Comparison of ENCODE assay signal across 8 mouse cellular contexts in genomic region chr15:81190630-81191178, GRCm38 (mm10). TPM values are rescaled to one million over a fixed set of nuclear protein-coding genes. Genes with fewer than 3 reads are reported as not detected.
DNase-seq lines count a peak whose midpoint lies in the region; ATAC-seq and TF ChIP-seq lines count a peak whose summit lies in the region.

Mrtfa (minus strand) TSS chr15:81190757.

- TF ChIP-seq CTCF in CH12.LX (conservative IDR thresholded peaks at IDR 0.05 in 1 of 2, IDR thresholded peaks at IDR 0.05 in 1 of 2; ENCODE audit: low read depth in 2 of 2, low read length in 2 of 2), result no peak

- H3K4me1 ChIP-seq in CH12.LX (ENCODE audit: control insufficient read depth in 1 of 2, insufficient read depth in 2 of 2), result peaks cover 10 to 30% of the 10 kb centered on the region in 2 experiments; a peak in 3 of 4 replicates
- no peaks in the 10 kb centered on the region; the same call in 1 of the 2 replicates for H3K4me1 ChIP-seq in forebrain, embryonic 11.5 days (replicated peaks; ENCODE audit: control insufficient read depth, insufficient read depth, low read length)
- H3K4me1 ChIP-seq in heart, embryonic 16.5 days (ENCODE audit: control insufficient read depth, insufficient read depth, low read length), result peaks cover 17% of the 10 kb centered on the region; the same call in 1 of the 2 replicates
- peaks cover 36% of the 10 kb centered on the region for H3K4me1 ChIP-seq in liver, embryonic 15.5 days (replicated peaks)
- peaks cover 13% of the 10 kb centered on the region for H3K4me1 ChIP-seq in neural tube, embryonic 12.5 days

- H3K9ac ChIP-seq in CH12.LX (ENCODE audit: insufficient read depth, low read depth), result peak within 1 kb of the TSS; percentile 69
- peak within 1 kb of the TSS; percentile 79 for H3K9ac ChIP-seq in forebrain, embryonic 11.5 days (ENCODE audit: low read length)
- peak within 1 kb of the TSS; percentile 95 for H3K9ac ChIP-seq in heart, embryonic 16.5 days (ENCODE audit: low read length)
- peak within 1 kb of the TSS; percentile 74 for H3K9ac ChIP-seq in liver, embryonic 15.5 days
- H3K9ac ChIP-seq in neural tube, embryonic 12.5 days, result peak within 1 kb of the TSS; percentile 90

- H3K4me2 ChIP-seq in CH12.LX (ENCODE audit: insufficient read depth, low read depth, poor library complexity, severe bottlenecking), result peak within 1 kb of the TSS; percentile 79
- peak within 1 kb of the TSS; percentile 72 for H3K4me2 ChIP-seq in forebrain, embryonic 11.5 days (ENCODE audit: low read depth, low read length, severe bottlenecking)
- peak within 1 kb of the TSS; percentile 97 for H3K4me2 ChIP-seq in heart, embryonic 16.5 days (ENCODE audit: low read depth, low read length)
- H3K4me2 ChIP-seq in liver, embryonic 15.5 days, result peak within 1 kb of the TSS; percentile 98
- peak within 1 kb of the TSS; percentile 81 for H3K4me2 ChIP-seq in neural tube, embryonic 12.5 days (replicated peaks)

- DNase-seq in CH12.LX (ENCODE audit: extremely low read depth), result peak; percentile 99
- DNase-seq in c-Kit-positive CD71-positive TER-119-negative erythroid progenitor cells, embryonic 14.5 days (ENCODE audit: low read depth), result peak; percentile 98
- peak; percentile 99 for DNase-seq in forebrain, embryonic 11.5 days (ENCODE audit: low spot score)
- peak; percentile 99 to 100 for DNase-seq in kidney, postnatal 36 days
- peak; percentile 100 for DNase-seq in telencephalon, adult 2 months (ENCODE audit: low read depth, low spot score)

- no peak for TF ChIP-seq RAD21 in CH12.LX (IDR thresholded peaks at IDR 0.05; ENCODE audit: low read depth, low read length)

- ATAC-seq in forebrain, embryonic 11.5 days (replicated peaks; ENCODE audit: low FRiP score), result peak; percentile 100
- ATAC-seq in heart, embryonic 16.5 days (replicated peaks; ENCODE audit: extremely low read depth, insufficient read depth, low FRiP score), result peak; percentile 99
- ATAC-seq in liver, embryonic 15.5 days (ENCODE audit: insufficient read depth), result peak; percentile 98
- ATAC-seq in neural tube, embryonic 12.5 days (ENCODE audit: low FRiP score, low read depth), result peak; percentile 99

- H3K36me3 ChIP-seq in CH12.LX (replicated peaks in 1 of 2; ENCODE audit: control insufficient read depth in 1 of 2, insufficient read depth in 1 of 2, low read length in 1 of 2), result peaks cover 0 to 22% of the 10 kb centered on the region in 2 experiments
- H3K36me3 ChIP-seq in forebrain, embryonic 11.5 days (ENCODE audit: control insufficient read depth, insufficient read depth, low read length), result no peaks in the 10 kb centered on the region
- H3K36me3 ChIP-seq in heart, embryonic 16.5 days (ENCODE audit: control insufficient read depth, insufficient read depth), result no peaks in the 10 kb centered on the region
- H3K36me3 ChIP-seq in liver, embryonic 15.5 days (replicated peaks), result no peaks in the 10 kb centered on the region
- no peaks in the 10 kb centered on the region for H3K36me3 ChIP-seq in neural tube, embryonic 12.5 days

- H3K27me3 ChIP-seq in CH12.LX (replicated peaks), result no peaks in the 10 kb centered on the region
- H3K27me3 ChIP-seq in forebrain, embryonic 11.5 days (ENCODE audit: control insufficient read depth, insufficient read depth, low read length), result no peaks in the 10 kb centered on the region
- no peaks in the 10 kb centered on the region for H3K27me3 ChIP-seq in heart, embryonic 16.5 days (ENCODE audit: control insufficient read depth, insufficient read depth, low read length)
- H3K27me3 ChIP-seq in liver, embryonic 15.5 days, result no peaks in the 10 kb centered on the region
- H3K27me3 ChIP-seq in neural tube, embryonic 12.5 days (replicated peaks), result no peaks in the 10 kb centered on the region

- H3K9me3 ChIP-seq in CH12.LX (replicated peaks; ENCODE audit: low read length), result no peaks in the 10 kb centered on the region
- no peaks in the 10 kb centered on the region for H3K9me3 ChIP-seq in forebrain, embryonic 11.5 days (ENCODE audit: control insufficient read depth, low read length)
- no peaks in the 10 kb centered on the region for H3K9me3 ChIP-seq in heart, embryonic 16.5 days (replicated peaks; ENCODE audit: control insufficient read depth, low read length)
- no peaks in the 10 kb centered on the region for H3K9me3 ChIP-seq in liver, embryonic 15.5 days (replicated peaks)
- H3K9me3 ChIP-seq in neural tube, embryonic 12.5 days, result no peaks in the 10 kb centered on the region

- TF ChIP-seq EP300 in CH12.LX (IDR thresholded peaks at IDR 0.05; ENCODE audit: low read length), result no peak

- no peaks in the 10 kb centered on the region; the same call in none of the 2 replicates for H3K79me2 ChIP-seq in CH12.LX (replicated peaks; ENCODE audit: control insufficient read depth, extremely low read depth, insufficient read depth, poor library complexity, severe bottlenecking)

- H3K27ac ChIP-seq in CH12.LX (ENCODE audit: insufficient read depth, low read depth), result no peak within 1 kb of the TSS
- H3K27ac ChIP-seq in forebrain, embryonic 11.5 days (ENCODE audit: low read depth, low read length), result peak within 1 kb of the TSS; percentile 62; the same call in 1 of the 2 replicates
- peak within 1 kb of the TSS; percentile 80 for H3K27ac ChIP-seq in heart, embryonic 16.5 days (ENCODE audit: low read length)
- H3K27ac ChIP-seq in liver, embryonic 15.5 days (replicated peaks), result peak within 1 kb of the TSS; percentile 58
- no peak within 1 kb of the TSS for H3K27ac ChIP-seq in neural tube, embryonic 12.5 days

- in situ Hi-C loops in CH12.LX (cut with MboI; ENCODE audit: low pct_ligation_motif_present, low pct_unique_long_range_greater_than_20kb, low sequenced_read_pairs), result loop anchor here (25.0 kb wide), 1 partner anchor 478 kb away; the partner anchor contains the start of gene Tnrc6b

- dilution Hi-C loops in CH12.LX (cut with MboI; ENCODE audit: extremely low pct_ligation_motif_present, extremely low pct_unique_long_range_greater_than_20kb, low sequenced_read_pairs), result no loop called here

- TF ChIP-seq POLR2A in CH12.LX (IDR thresholded peaks at IDR 0.05; ENCODE audit: low read depth, low read length), result peak; percentile 70

- peak within 1 kb of the TSS; percentile 72 to 95 (median 90) for H3K4me3 ChIP-seq in CH12.LX (replicated peaks in 1 of 3; ENCODE audit: low read depth in 2 of 3, low read length in 2 of 3, poor library complexity in 1 of 3)
- H3K4me3 ChIP-seq in forebrain, embryonic 11.5 days (ENCODE audit: low read depth, low read length), result peak within 1 kb of the TSS; percentile 67
- peak within 1 kb of the TSS; percentile 98 for H3K4me3 ChIP-seq in heart, embryonic 16.5 days (ENCODE audit: low read length)
- H3K4me3 ChIP-seq in liver, embryonic 15.5 days (replicated peaks), result peak within 1 kb of the TSS; percentile 72
- H3K4me3 ChIP-seq in neural tube, embryonic 12.5 days, result peak within 1 kb of the TSS; percentile 89

- under 1% methylated on average over 48 of the region's 48 CpGs for WGBS in forebrain, embryonic 11.5 days
- under 1% methylated on average over 47 of the region's 48 CpGs for WGBS in heart, embryonic 16.5 days
- whole genome bisulfite sequencing in liver, embryonic 15.5 days (ENCODE audit: insufficient replicate concordance), result under 1% methylated on average over 48 of the region's 48 CpGs
- WGBS in neural tube, embryonic 12.5 days, result under 1% methylated on average over 48 of the region's 48 CpGs

TF ChIP-seq in CH12.LX, 34 proteins besides CTCF, POLR2A, EP300 and RAD21:
- TF ChIP-seq HCFC1 (IDR thresholded peaks at IDR 0.05; ENCODE audit: low read depth, low read length) (peak; percentile 73), RCOR1 (conservative IDR thresholded peaks at IDR 0.05; ENCODE audit: low read depth, low read length) (no peak), SMC3 (IDR thresholded peaks at IDR 0.05; ENCODE audit: low read depth, low read length) (no peak), KAT2A (IDR thresholded peaks at IDR 0.05; ENCODE audit: insufficient replicate concordance, low read length) (no peak), MEF2A (IDR thresholded peaks at IDR 0.05; ENCODE audit: borderline replicate concordance, low read depth, low read length) (no peak), ZMIZ1 (IDR thresholded peaks at IDR 0.05; ENCODE audit: low read depth, low read length) (no peak), ETS1 (conservative IDR thresholded peaks at IDR 0.05; ENCODE audit: low read depth, low read length) (no peak), NRF1 (IDR thresholded peaks at IDR 0.05; ENCODE audit: low read depth, low read length) (peak; percentile 80), ELF1 (IDR thresholded peaks at IDR 0.05; ENCODE audit: low read depth, low read length) (peak; percentile 82), IRF4 (IDR thresholded peaks at IDR 0.05; ENCODE audit: low read depth, low read length) (no peak), MAX (IDR thresholded peaks at IDR 0.05; ENCODE audit: low read length) (no peak), MXI1 (IDR thresholded peaks at IDR 0.05; ENCODE audit: low read depth, low read length) (0 out of 2 replicates have a peak, but pooled peaks have one; percentile 4), GABPA (IDR thresholded peaks at IDR 0.05; ENCODE audit: insufficient replicate concordance, low read depth, low read length) (no peak), MYC (IDR thresholded peaks at IDR 0.05; ENCODE audit: low read depth, low read length) (no peak), CHD1 (IDR thresholded peaks at IDR 0.05; ENCODE audit: low read depth, low read length) (no peak), MAFK (IDR thresholded peaks at IDR 0.05; ENCODE audit: insufficient replicate concordance, low read length) (no peak), ZNF384 (IDR thresholded peaks at IDR 0.05; ENCODE audit: low read depth, low read length) (no peak), JUN (IDR thresholded peaks at IDR 0.05; ENCODE audit: insufficient read depth, low read depth, low read length) (peak; percentile 71), MAZ (IDR thresholded peaks at IDR 0.05; ENCODE audit: low read depth, low read length) (peak; percentile 61; the same call in 1 of the 2 replicates), CHD2 (IDR thresholded peaks at IDR 0.05; ENCODE audit: low read length) (peak; percentile 93)

RNA-seq across cellular contexts. Expression of gene Mrtfa, which starts in this region (rescaled TPM):
- 7.3 and 8.2 TPM in 2 replicates for total RNA-seq in CH12.LX (2012; rRNA removed)
- total RNA-seq in CH12.LX (2014; rRNA removed), result 4.1 and 4.6 TPM in 2 replicates
- 20.1 and 23.2 TPM in 2 replicates for polyA plus RNA-seq in CH12.LX (2012; ENCODE audit: insufficient read length, low read depth)
- 29.7 and 30.5 TPM in 2 replicates for polyA plus RNA-seq in forebrain, embryonic 11.5 days (2014; fragmentation: Nextera tagmentation; extraction: Ambion mirVana)
- 14.1 TPM in 2 replicates for polyA plus RNA-seq in heart, embryonic 16.5 days (2015; fragmentation: Nextera tagmentation; extraction: Ambion mirVana)
- polyA plus RNA-seq in liver, embryonic 15.5 days (2015; fragmentation: Nextera tagmentation; extraction: Ambion mirVana), result 5.3 and 5.9 TPM in 2 replicates
- polyA plus RNA-seq in neural tube, embryonic 12.5 days (2016; fragmentation: Nextera tagmentation; extraction: Ambion mirVana), result 26.4 and 30.2 TPM in 2 replicates

Comparison
In these comparisons a context has a peak if more than half of its experiments do, and no peak if none do; other contexts are left out.
1. H3K27ac ChIP-seq: peak in forebrain, embryonic 11.5 days (single experiment), heart, embryonic 16.5 days (single experiment) and liver, embryonic 15.5 days (single experiment); none in CH12.LX (single experiment) and neural tube, embryonic 12.5 days (single experiment).
2. Peak in every context shown above with its lines, with median percentiles within 50 percentile points of each other: DNase-seq, H3K4me2 ChIP-seq, H3K4me3 ChIP-seq, H3K9ac ChIP-seq and ATAC-seq.